Mouse (Mus musculus) limb, embryonic 12.5 days (tissue): ENCODE measurements around the gene Dap. TPM values are rescaled to one million over a fixed set of nuclear protein-coding genes. Genes with fewer than 3 reads are reported as not detected.

Experiments used
- ATAC-seq: fragments of 200-750 bp; cut with Nextera tagmentation; 2 replicates; pipeline ENCODE4 v1.8.0; 2017; ENCODE audit warnings: low read depth, moderate TSS enrichment; ENCODE audit not compliant: insufficient number of reproducible peaks, insufficient read depth, low FRiP score, low TSS enrichment
- H3K27ac ChIP-seq: fragments of 300-500 bp; sonication (generic); 2 replicates; pipeline ENCODE4 v1.5.1; 2016; ENCODE audit warnings: mild to moderate bottlenecking, moderate library complexity
- H3K27me3 ChIP-seq: fragments of 300-500 bp; sonication (generic); 2 replicates; pipeline ENCODE4 v1.6.1; 2016; ENCODE audit warnings: mild to moderate bottlenecking, moderate library complexity
- H3K36me3 ChIP-seq: fragments of 300-500 bp; sonication (generic); 2 replicates; pipeline ENCODE4 v1.6.1; 2016; ENCODE audit warnings: mild to moderate bottlenecking, moderate library complexity
- H3K4me1 ChIP-seq: fragments of 300-500 bp; sonication (generic); replicated peaks from 2 replicates; pipeline ENCODE4 v1.6.1; 2016
- H3K4me2 ChIP-seq: fragments of 300-500 bp; sonication (generic); 2 replicates; pipeline ENCODE4 v1.6.1; 2016; ENCODE audit warnings: mild to moderate bottlenecking, moderate library complexity
- H3K4me3 ChIP-seq: fragments of 300-500 bp; sonication (generic); replicated peaks from 2 replicates; pipeline ENCODE4 v1.5.1; 2016; ENCODE audit warnings: mild to moderate bottlenecking
- H3K9ac ChIP-seq: fragments of 300-500 bp; sonication (generic); replicated peaks from 2 replicates; pipeline ENCODE4 v1.6.1; 2016; ENCODE audit warnings: mild to moderate bottlenecking, moderate library complexity
- H3K9me3 ChIP-seq: fragments of 300-500 bp; sonication (generic); 2 replicates; pipeline ENCODE4 v1.6.1; 2016; ENCODE audit warnings: mild to moderate bottlenecking, moderate library complexity
- WGBS: fragments of 180-500 bp; shearing (Covaris S2); methylation state at CpG from one replicate; pipeline ENCODE4 v1.1.7; 2016; 5-methylcytosine and 5-hydroxymethylcytosine counted together
- polyA plus RNA-seq: library from polyadenylated mRNA; unstranded; fragments of >200 nt; fragmentation: Nextera tagmentation; extraction: Ambion mirVana; gene quantifications from 2 replicates; pipeline ENCODE4 v1.2.1, GENCODE M21; 2016

Dap gene
- polyA plus RNA-seq, 1 experiment from 2014 or later, result 66.3 TPM

DNA sequence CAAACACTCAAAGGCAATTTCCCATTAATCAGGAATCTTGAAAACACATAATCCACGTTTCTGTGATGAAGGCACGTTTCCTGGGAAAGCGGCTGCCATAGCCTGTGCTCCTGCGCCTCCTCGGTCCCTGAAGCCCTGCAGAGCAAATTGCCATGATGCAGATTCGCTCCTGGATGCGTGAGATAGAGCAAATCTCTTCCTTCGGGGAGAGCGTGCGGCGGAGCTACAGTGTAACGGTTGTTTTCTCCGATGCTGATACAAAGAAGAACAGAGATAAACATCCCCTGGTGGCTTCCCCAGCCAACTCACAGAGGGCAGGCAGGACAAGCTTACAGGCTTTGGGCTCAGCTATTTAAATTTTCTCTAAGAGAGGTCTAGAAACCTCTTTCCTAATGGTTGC lies 57.7 kb downstream of the Dap start:
- no peak overlapping the region for H3K27ac ChIP-seq
- WGBS, result 74% methylated on average over 13 of the region's 13 CpGs
- H3K4me2 ChIP-seq, result no peak overlapping the region
- no peaks in the 10 kb centered on the region for H3K9me3 ChIP-seq
- H3K9ac ChIP-seq, result no peak overlapping the region
- no peaks in the 10 kb centered on the region for H3K36me3 ChIP-seq
- no peak for ATAC-seq
- peaks cover 17% of the 10 kb centered on the region for H3K4me1 ChIP-seq
- H3K27me3 ChIP-seq, result no peaks in the 10 kb centered on the region
- no peak overlapping the region for H3K4me3 ChIP-seq

GRCm38 (mm10) chr15:31282353-31282752 lies 58.2 kb downstream of the Dap start:
- H3K4me2 ChIP-seq, result no peak overlapping the region
- H3K27me3 ChIP-seq, result no peaks in the 10 kb centered on the region
- H3K4me3 ChIP-seq, result no peak overlapping the region
- no peak overlapping the region for H3K9ac ChIP-seq
- no peak overlapping the region for H3K27ac ChIP-seq
- H3K36me3 ChIP-seq, result no peaks in the 10 kb centered on the region
- H3K9me3 ChIP-seq, result no peaks in the 10 kb centered on the region
- peaks cover 17% of the 10 kb centered on the region for H3K4me1 ChIP-seq
- no peak for ATAC-seq
- WGBS, result 82% methylated on average over 3 of the region's 3 CpGs

- H3K36me3 ChIP-seq, result no peaks in the 10 kb centered on the region
- no peaks in the 10 kb centered on the region for H3K27me3 ChIP-seq
- H3K27ac ChIP-seq, result no peak overlapping the region
- 64% methylated on average over 5 of the region's 5 CpGs for WGBS
- no peak overlapping the region for H3K9ac ChIP-seq
- H3K4me1 ChIP-seq, result peaks cover 12% of the 10 kb centered on the region
- no peak overlapping the region for H3K4me2 ChIP-seq
- no peak for ATAC-seq
- no peaks in the 10 kb centered on the region for H3K9me3 ChIP-seq
- no peak overlapping the region for H3K4me3 ChIP-seq
Measured at GRCm38 (mm10) chr15:31284142-31284541, 60.0 kb downstream of the Dap start.

- no peak overlapping the region for H3K4me2 ChIP-seq
- WGBS, result 71% methylated on average over 17 of the region's 17 CpGs
- no peak overlapping the region for H3K27ac ChIP-seq
- no peak overlapping the region for H3K9ac ChIP-seq
- H3K9me3 ChIP-seq, result no peaks in the 10 kb centered on the region
- ATAC-seq, result no peak
- no peaks in the 10 kb centered on the region for H3K27me3 ChIP-seq
- no peaks in the 10 kb centered on the region for H3K36me3 ChIP-seq
- no peak overlapping the region for H3K4me3 ChIP-seq
- H3K4me1 ChIP-seq, result peaks cover 3% of the 10 kb centered on the region; the same call in 1 of the 2 replicates
Measured at GRCm38 (mm10) chr15:31284922-31285631, 61.0 kb downstream of the Dap start.

GRCm38 (mm10) chr15:31285695-31286094 lies 61.6 kb downstream of the Dap start:
- Histone ChIP-seq H3K27me3 (no peaks in the 10 kb centered on the region), H3K36me3 (no peaks in the 10 kb centered on the region), H3K4me3 (no peak overlapping the region), H3K27ac (no peak overlapping the region), H3K4me1 (no peaks in the 10 kb centered on the region), H3K9me3 (no peaks in the 10 kb centered on the region), H3K4me2 (no peak overlapping the region), H3K9ac (no peak overlapping the region)
- no peak for ATAC-seq
- 86% methylated on average over 3 of the region's 3 CpGs for WGBS

DNA sequence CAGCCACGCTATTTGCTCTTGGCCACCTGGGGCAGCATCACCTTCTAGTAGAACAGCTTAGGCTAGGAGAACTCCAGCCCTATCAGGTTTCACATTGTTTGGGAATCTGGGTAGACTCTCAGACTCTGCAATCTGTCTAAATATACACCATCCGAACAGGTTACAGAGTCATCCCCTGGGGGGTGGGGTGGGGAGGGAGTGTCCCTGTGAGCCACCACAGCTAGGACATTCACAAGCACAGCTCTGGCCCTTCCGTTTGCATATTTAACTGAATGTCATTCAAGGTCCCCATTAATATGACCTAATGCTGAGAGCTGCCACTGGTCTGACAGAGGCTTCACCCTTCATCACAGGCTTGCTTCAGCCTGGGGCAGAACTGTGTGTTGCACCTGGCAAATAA lies 68.5 kb downstream of the Dap start:
- no peak for ATAC-seq
- Histone ChIP-seq H3K27me3 (peaks cover 38% of the 10 kb centered on the region), H3K9ac (no peak overlapping the region), H3K4me2 (no peak overlapping the region), H3K27ac (no peak overlapping the region), H3K36me3 (no peaks in the 10 kb centered on the region), H3K4me3 (no peak overlapping the region), H3K9me3 (no peaks in the 10 kb centered on the region), H3K4me1 (peaks cover 22% of the 10 kb centered on the region)
- 21% methylated on average over 3 of the region's 3 CpGs for WGBS

GRCm38 (mm10) chr15:31294311-31294710 lies 70.2 kb downstream of the Dap start:
- H3K36me3 ChIP-seq, result no peaks in the 10 kb centered on the region
- no peaks in the 10 kb centered on the region for H3K9me3 ChIP-seq
- no peak overlapping the region for H3K27ac ChIP-seq
- peaks cover 54% of the 10 kb centered on the region for H3K27me3 ChIP-seq
- peaks cover 24% of the 10 kb centered on the region for H3K4me1 ChIP-seq
- H3K9ac ChIP-seq, result no peak overlapping the region
- no peak overlapping the region for H3K4me3 ChIP-seq
- WGBS, result 19% methylated on average over 2 of the region's 2 CpGs
- ATAC-seq, result no peak
- H3K4me2 ChIP-seq, result no peak overlapping the region

GRCm38 (mm10) chr15:31296882-31297776 lies 73.0 kb downstream of the Dap start:
- Histone ChIP-seq H3K9ac (no peak overlapping the region; the same call in 1 of the 2 replicates), H3K4me2 (peak overlapping the region; percentile 52), H3K4me3 (peak overlapping the region; percentile 29), H3K9me3 (no peaks in the 10 kb centered on the region), H3K27me3 (peaks cover 54% of the 10 kb centered on the region), H3K27ac (no peak overlapping the region), H3K36me3 (no peaks in the 10 kb centered on the region), H3K4me1 (peaks cover 27% of the 10 kb centered on the region)
- WGBS, result 5% methylated on average over 40 of the region's 40 CpGs
- no peak for ATAC-seq

GRCm38 (mm10) chr15:31297777-31298137 lies 73.6 kb downstream of the Dap start:
- no peaks in the 10 kb centered on the region for H3K36me3 ChIP-seq
- WGBS, result 25% methylated on average over 13 of the region's 13 CpGs
- no peak for ATAC-seq
- H3K27me3 ChIP-seq, result peaks cover 52% of the 10 kb centered on the region
- H3K9me3 ChIP-seq, result no peaks in the 10 kb centered on the region
- no peak overlapping the region for H3K27ac ChIP-seq
- peak overlapping the region; percentile 52 for H3K4me2 ChIP-seq
- no peak overlapping the region; the same call in 1 of the 2 replicates for H3K9ac ChIP-seq
- H3K4me1 ChIP-seq, result peaks cover 21% of the 10 kb centered on the region
- peak overlapping the region; percentile 29 for H3K4me3 ChIP-seq

- no peaks in the 10 kb centered on the region for H3K36me3 ChIP-seq
- 56% methylated on average over 6 of the region's 6 CpGs for WGBS
- H3K9ac ChIP-seq, result no peak overlapping the region
- no peak for ATAC-seq
- H3K27ac ChIP-seq, result no peak overlapping the region
- H3K4me1 ChIP-seq, result peaks cover 15% of the 10 kb centered on the region
- H3K9me3 ChIP-seq, result no peaks in the 10 kb centered on the region
- H3K4me2 ChIP-seq, result no peak overlapping the region
- no peak overlapping the region for H3K4me3 ChIP-seq
- H3K27me3 ChIP-seq, result peaks cover 47% of the 10 kb centered on the region
Measured at GRCm38 (mm10) chr15:31299258-31299917, 75.3 kb downstream of the Dap start.

DNA sequence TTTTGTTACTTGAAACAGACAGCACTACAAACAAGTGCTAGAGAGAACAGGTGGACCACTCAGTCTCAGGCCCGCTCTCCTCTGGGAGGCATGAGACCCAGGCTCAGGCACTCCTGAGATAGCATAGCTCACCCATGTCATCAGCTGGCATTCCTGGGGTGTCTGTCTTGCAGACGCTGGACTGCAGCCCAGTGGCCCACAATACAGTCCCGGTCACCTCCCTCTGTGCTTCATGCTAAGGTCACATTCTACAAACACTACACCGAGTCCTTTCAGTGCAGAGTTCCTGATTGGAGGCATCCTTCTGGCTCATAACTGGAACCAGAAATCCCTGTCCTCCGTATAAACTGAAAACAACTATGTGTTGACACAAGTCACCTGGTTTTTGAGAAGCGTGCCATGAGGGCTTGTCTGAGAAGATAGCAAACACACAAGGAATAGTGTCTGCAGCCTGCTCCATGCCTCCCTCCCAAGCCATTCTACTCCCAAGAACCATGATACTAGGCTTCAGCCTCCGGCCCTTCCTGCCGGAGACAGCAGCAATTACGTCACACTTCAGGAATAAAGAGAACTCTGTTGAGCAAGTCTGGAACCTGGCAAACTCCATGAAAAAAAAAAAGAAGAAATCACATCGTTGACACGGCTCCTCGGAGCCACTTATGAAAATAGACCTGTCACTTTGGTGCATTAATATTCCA lies 78.3 kb downstream of the Dap start:
- Histone ChIP-seq H3K36me3 (no peaks in the 10 kb centered on the region), H3K9me3 (no peaks in the 10 kb centered on the region), H3K27me3 (peaks cover 17% of the 10 kb centered on the region), H3K4me3 (no peak overlapping the region), H3K27ac (no peak overlapping the region), H3K4me1 (peaks cover 11% of the 10 kb centered on the region), H3K9ac (no peak overlapping the region), H3K4me2 (no peak overlapping the region)
- ATAC-seq, result no peak
- WGBS, result 70% methylated on average over 12 of the region's 12 CpGs
